Mouse (Mus musculus): ENCODE measurements around the gene Lmod1. TPM values are rescaled to one million over a fixed set of nuclear protein-coding genes. Genes with fewer than 3 reads are reported as not detected.
A peak's percentile ranks its signal among the peaks of the same experiment; 100 is the strongest.

Gene Lmod1
- total and polyA plus RNA-seq, 2 experiments from 2014 or later: 0.24 TPM; not detected in 1

DNA sequence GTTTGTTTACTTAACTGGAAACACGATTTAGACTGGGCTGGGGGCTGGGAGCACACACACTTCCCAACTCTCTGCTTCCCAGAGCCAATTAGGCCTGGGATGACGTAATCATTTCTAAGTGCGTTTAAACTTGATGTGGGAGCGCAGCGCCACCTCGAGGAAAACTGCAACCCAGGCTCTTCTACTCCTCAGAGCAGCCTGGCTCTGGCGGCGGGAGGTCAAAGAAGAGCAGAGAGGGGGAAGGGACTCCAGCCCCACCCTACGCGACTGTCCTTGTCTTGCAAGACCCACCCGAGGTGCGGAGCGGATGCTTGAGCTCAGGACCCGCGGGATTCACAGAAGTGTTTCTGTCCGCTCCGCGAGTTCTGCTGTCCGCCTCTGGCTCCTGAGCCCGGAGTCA lies 43.6 kb downstream of the Lmod1 start:
- Histone ChIP-seq H3K27ac (peak overlapping the region; percentile 64), H3K27me3 (ENCODE audit: insufficient read depth, low read length) (no peaks in the 10 kb centered on the region), H3K4me2 (ENCODE audit: low read depth, low read length) (peak overlapping the region; percentile 92), H3K4me1 (ENCODE audit: insufficient read depth, low read length) (peaks cover 16% of the 10 kb centered on the region), H3K36me3 (ENCODE audit: insufficient read depth, low read length) (no peaks in the 10 kb centered on the region), H3K9me3 (ENCODE audit: low read length) (no peaks in the 10 kb centered on the region), H3K9ac (replicated peaks; ENCODE audit: low read length) (peak overlapping the region; percentile 61), H3K4me3 (ENCODE audit: low read length) (peak overlapping the region; percentile 42)
- peak; percentile 92 for TF ChIP-seq CTCF (IDR thresholded peaks at IDR 0.05; ENCODE audit: low read depth)
- ATAC-seq (peak; percentile 89), DNase-seq (ENCODE audit: low spot score) (peak; percentile 97)
- WGBS: under 1% methylated on average over 20 of the region's 20 CpGs

DNA sequence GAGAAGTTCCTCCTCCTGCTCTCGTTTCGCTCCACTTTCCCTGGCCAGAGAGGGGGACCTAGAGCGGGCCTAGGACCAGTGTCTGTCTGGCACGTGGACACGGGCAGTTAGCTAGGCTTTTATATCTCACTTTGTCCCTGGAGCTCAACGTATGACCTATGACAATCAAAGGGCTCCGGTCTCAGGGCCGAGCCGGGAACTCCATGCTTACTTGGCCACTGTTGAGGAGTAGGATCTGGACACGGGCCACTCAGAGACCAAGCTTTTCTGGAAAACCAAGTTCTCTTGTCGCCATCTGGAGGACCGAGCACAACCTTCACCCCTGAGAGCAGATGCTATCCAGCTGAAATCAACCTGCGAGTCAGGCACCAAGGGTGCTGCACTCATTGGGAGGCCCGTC lies 44.4 kb downstream of the Lmod1 start:
- peak; percentile 50 for ATAC-seq
- 11% methylated on average over 14 of the region's 14 CpGs for WGBS
- Histone ChIP-seq H3K4me1 (ENCODE audit: insufficient read depth, low read length) (peaks cover 19% of the 10 kb centered on the region), H3K27ac (peak overlapping the region; percentile 64), H3K9me3 (ENCODE audit: low read length) (no peaks in the 10 kb centered on the region), H3K27me3 (ENCODE audit: insufficient read depth, low read length) (no peaks in the 10 kb centered on the region), H3K4me2 (ENCODE audit: low read depth, low read length) (peak overlapping the region; percentile 92), H3K4me3 (ENCODE audit: low read length) (peak overlapping the region; percentile 42), H3K36me3 (ENCODE audit: insufficient read depth, low read length) (no peaks in the 10 kb centered on the region), H3K9ac (replicated peaks; ENCODE audit: low read length) (peak overlapping the region; percentile 61)
- DNase-seq (ENCODE audit: low spot score): peak; percentile 81
- peak; percentile 58 for TF ChIP-seq CTCF (IDR thresholded peaks at IDR 0.05; ENCODE audit: low read depth)

DNA sequence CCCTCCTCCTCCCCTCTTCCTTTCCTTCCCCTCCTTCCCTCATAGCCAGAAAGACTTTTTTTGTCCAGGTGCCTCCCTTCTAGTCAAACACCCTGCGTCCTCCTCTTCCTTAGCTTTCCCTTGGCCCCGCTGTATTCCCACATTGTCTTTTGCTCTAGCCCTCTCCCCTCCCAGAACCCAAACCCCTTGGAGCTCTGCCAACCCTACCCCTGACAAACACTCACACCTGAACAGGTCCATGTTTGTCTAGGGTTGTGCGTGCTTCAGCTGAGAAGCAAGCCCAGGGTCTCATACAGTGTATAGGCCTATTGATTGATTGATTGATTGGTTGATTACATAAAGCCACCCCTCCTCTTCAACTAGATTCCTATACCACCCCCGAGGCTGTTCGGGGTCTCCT lies 44.8 kb downstream of the Lmod1 start:
- Histone ChIP-seq H3K9ac (replicated peaks; ENCODE audit: low read length) (0 out of 2 replicates have a peak overlapping the region, but pooled peaks have one; percentile 61), H3K4me3 (ENCODE audit: low read length) (no peak overlapping the region), H3K36me3 (ENCODE audit: insufficient read depth, low read length) (no peaks in the 10 kb centered on the region), H3K27ac (no peak overlapping the region; the same call in 1 of the 2 replicates), H3K27me3 (ENCODE audit: insufficient read depth, low read length) (no peaks in the 10 kb centered on the region), H3K9me3 (ENCODE audit: low read length) (no peaks in the 10 kb centered on the region), H3K4me2 (ENCODE audit: low read depth, low read length) (peak overlapping the region; percentile 92), H3K4me1 (ENCODE audit: insufficient read depth, low read length) (peaks cover 19% of the 10 kb centered on the region)
- no peak for TF ChIP-seq CTCF (IDR thresholded peaks at IDR 0.05; ENCODE audit: low read depth)
- DNase-seq (ENCODE audit: low spot score) (no peak), ATAC-seq (no peak)
- WGBS: 84% methylated on average over 5 of the region's 5 CpGs

DNA sequence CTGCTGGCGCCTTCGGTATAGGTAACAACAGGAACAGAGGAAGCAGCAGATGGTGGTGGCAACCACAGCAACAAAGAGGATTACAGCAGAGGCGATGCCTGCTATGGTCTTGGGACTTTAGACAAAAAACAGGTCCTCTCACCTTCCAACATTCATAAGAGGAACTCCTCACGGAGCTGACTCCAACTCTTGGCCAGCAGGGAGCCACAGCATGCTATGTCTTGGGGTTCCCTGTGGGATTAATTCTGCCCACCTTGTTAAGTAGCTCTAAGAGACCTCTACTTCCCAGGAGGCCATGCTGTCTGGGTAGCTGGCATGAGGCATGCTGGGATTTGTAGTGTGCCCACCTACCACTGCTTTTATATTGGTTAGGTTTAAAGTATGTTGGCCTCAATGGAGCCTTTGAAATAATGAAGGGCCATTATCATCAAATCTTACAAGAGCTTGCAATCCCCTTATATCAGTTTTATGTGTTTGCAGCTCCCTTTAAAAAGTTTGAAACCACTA lies 48.6 kb downstream of the Lmod1 start:
- Histone ChIP-seq H3K27me3 (ENCODE audit: insufficient read depth, low read length) (no peaks in the 10 kb centered on the region), H3K9ac (replicated peaks; ENCODE audit: low read length) (no peak overlapping the region; the same call in 1 of the 2 replicates), H3K4me1 (ENCODE audit: insufficient read depth, low read length) (peaks cover 26% of the 10 kb centered on the region), H3K4me3 (ENCODE audit: low read length) (peak overlapping the region; percentile 14; the same call in 1 of the 2 replicates), H3K4me2 (ENCODE audit: low read depth, low read length) (peak overlapping the region; percentile 93), H3K9me3 (ENCODE audit: low read length) (no peaks in the 10 kb centered on the region), H3K36me3 (ENCODE audit: insufficient read depth, low read length) (no peaks in the 10 kb centered on the region), H3K27ac (no peak overlapping the region; the same call in 1 of the 2 replicates)
- 57% methylated on average over 4 of the region's 4 CpGs for WGBS
- TF ChIP-seq CTCF (IDR thresholded peaks at IDR 0.05; ENCODE audit: low read depth): no peak
- DNase-seq (ENCODE audit: low spot score): peak; percentile 41
- no peak for ATAC-seq

DNA sequence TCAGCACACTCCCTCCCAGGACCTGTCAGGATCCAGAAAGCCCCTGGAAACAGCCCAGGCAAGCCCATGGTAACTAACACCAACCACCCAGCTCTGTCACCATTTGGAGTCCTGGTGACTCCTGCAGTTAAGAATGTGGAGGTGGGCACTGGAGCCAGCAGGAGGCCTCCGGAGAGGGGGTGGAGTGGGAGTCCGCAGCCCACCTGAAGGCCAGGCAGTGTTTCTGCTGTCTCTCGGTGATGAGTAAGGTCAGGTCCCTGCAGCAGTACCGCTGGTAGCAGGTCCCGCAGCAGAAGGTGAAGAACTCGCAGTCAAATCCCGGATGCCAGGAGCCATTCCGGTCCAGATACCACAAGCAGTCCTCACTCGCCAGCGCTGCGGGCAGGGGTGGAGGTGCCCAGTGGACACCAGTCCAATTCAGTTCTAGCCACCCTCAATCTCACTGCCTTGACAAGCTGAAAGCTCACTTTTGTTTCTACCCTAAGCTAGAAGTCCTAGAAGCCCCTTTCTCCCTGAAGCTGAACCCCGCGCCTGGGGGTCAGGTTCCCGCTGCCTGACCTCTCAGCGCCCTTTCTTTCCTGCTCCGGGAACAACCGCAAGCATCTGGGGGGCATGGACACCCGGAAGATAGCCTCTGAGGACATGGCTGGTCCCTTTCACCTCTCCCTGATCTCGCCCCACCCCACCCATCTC lies 49.7 kb downstream of the Lmod1 start:
- Histone ChIP-seq H3K4me1 (ENCODE audit: insufficient read depth, low read length) (peaks cover 22% of the 10 kb centered on the region), H3K36me3 (ENCODE audit: insufficient read depth, low read length) (no peaks in the 10 kb centered on the region), H3K9me3 (ENCODE audit: low read length) (no peaks in the 10 kb centered on the region), H3K9ac (replicated peaks; ENCODE audit: low read length) (peak overlapping the region; percentile 90), H3K4me3 (ENCODE audit: low read length) (peak overlapping the region; percentile 80), H3K4me2 (ENCODE audit: low read depth, low read length) (peak overlapping the region; percentile 93), H3K27ac (peak overlapping the region; percentile 90), H3K27me3 (ENCODE audit: insufficient read depth, low read length) (no peaks in the 10 kb centered on the region)
- TF ChIP-seq CTCF (IDR thresholded peaks at IDR 0.05; ENCODE audit: low read depth): no peak
- WGBS: 1% methylated on average over 19 of the region's 19 CpGs
- no peak for ATAC-seq
- DNase-seq (ENCODE audit: low spot score): peak; percentile 41

DNA sequence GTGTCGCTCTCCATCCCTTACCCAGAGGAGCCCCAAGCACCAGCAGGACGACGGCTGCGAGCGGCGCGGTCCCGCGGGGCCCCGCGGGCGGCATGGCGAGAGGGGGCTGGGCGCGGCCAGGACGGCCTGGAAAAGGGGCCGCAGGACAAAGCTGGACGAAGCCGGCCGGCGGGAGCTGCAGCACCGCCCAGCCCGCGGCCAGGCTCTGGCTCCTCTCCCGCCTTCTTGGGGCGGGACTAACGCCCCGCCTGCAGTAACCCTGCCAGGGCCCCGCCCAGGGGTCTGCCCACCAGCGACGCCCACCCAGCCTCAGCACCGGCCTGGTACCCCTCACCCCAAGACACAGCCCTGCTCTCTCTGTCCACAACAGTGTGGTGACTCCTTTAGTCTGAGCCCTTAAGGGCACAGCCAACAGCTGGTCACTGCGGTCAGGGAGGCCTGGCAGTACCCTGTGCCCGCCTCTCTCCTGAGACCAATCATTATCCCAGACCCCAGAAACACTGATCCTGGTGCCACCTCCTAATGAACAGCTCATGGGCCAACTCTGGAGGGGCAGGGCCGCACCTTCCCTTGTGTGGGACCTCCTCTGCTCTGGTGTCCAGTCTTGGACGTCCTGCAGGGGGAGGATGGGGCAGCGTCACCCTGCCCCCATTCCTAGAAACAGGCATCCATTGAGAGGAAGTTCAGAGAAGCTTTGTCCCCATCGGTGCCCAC lies 50.4 kb downstream of the Lmod1 start, which contains the start of gene Shisa4:
Gene Shisa4 (minus strand): TSS at position 370 of the 714 bp plus-strand sequence.
- DNase-seq (ENCODE audit: low spot score) (peak; percentile 88), ATAC-seq (peak; percentile 95)
- WGBS: 1% methylated on average over 37 of the region's 38 CpGs
- H3K9ac ChIP-seq (replicated peaks; ENCODE audit: low read length): peak within 1 kb of the TSS; percentile 90
- peak; percentile 40 for TF ChIP-seq CTCF (IDR thresholded peaks at IDR 0.05; ENCODE audit: low read depth)
- peaks cover 22% of the 10 kb centered on the region for H3K4me1 ChIP-seq (ENCODE audit: insufficient read depth, low read length)
- no peaks in the 10 kb centered on the region for H3K36me3 ChIP-seq (ENCODE audit: insufficient read depth, low read length)
- peak within 1 kb of the TSS; percentile 90 for H3K27ac ChIP-seq
- peak within 1 kb of the TSS; percentile 80 for H3K4me3 ChIP-seq (ENCODE audit: low read length)
- H3K27me3 ChIP-seq (ENCODE audit: insufficient read depth, low read length): no peaks in the 10 kb centered on the region
- H3K9me3 ChIP-seq (ENCODE audit: low read length): no peaks in the 10 kb centered on the region
- H3K4me2 ChIP-seq (ENCODE audit: low read depth, low read length): peak within 1 kb of the TSS; percentile 93
